Mouse (Mus musculus) splenic B cell, adult 2 months (primary cell): ENCODE measurements around the gene Enkd1.

Experiments
- DNase-seq: peaks from one replicate; pipeline ENCODE4 v3.0.0-alpha.2; 2011; ENCODE audit warnings: low read depth, low spot score
- H3K27me3 ChIP-seq: 2 replicates; pipeline ENCODE4 v1.6.1; 2012; ENCODE audit warnings: mild to moderate bottlenecking, low read length, moderate library complexity, mixed read lengths; ENCODE audit not compliant: control insufficient read depth, poor library complexity, insufficient read depth, severe bottlenecking
- H3K36me3 ChIP-seq: 2 replicates; pipeline ENCODE4 v1.6.1; 2012; ENCODE audit warnings: mild to moderate bottlenecking, low read length, moderate library complexity, mixed read lengths; ENCODE audit not compliant: control insufficient read depth, poor library complexity, insufficient read depth, severe bottlenecking

Enkd1 gene

GRCm38 (mm10) chr8:105694051-105694799, 13.8 kb downstream of the Enkd1 start:
- DNase-seq: no peak
- no peaks in the 10 kb centered on the region; the same call in 1 of the 2 replicates for H3K27me3 ChIP-seq
- peaks cover 34% of the 10 kb centered on the region for H3K36me3 ChIP-seq

DNA sequence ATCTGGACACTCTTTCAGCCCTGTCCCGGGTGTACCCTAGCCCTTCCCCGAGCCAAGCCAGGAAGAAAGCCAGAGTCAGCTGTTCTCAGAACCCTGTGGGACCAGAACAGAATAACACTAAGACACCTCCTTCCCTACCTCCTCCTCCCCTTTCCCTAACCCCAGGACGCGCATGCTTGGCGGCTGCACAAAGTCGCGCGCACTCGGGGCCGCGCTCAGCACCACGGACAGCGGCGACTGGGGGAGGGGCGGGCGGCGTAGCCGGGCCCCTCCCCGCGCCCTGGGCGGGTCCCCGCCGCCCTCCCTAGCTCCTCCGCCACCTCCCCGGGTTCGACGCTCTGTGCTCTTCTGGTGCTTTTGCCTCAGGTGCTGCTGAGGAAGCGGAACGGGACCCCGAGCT, 14.4 kb downstream of the Enkd1 start:
- DNase-seq: no peak
- Histone ChIP-seq H3K27me3 (no peaks in the 10 kb centered on the region; the same call in 1 of the 2 replicates), H3K36me3 (peaks cover 35% of the 10 kb centered on the region)

GRCm38 (mm10) chr8:105692449-105693182, 15.4 kb downstream of the Enkd1 start:
- no peak for DNase-seq
- H3K36me3 ChIP-seq: peaks cover 31% of the 10 kb centered on the region
- H3K27me3 ChIP-seq: no peaks in the 10 kb centered on the region; the same call in 1 of the 2 replicates

GRCm38 (mm10) chr8:105690978-105691377, 17.0 kb downstream of the Enkd1 start:
- no peak for DNase-seq
- H3K27me3 ChIP-seq: no peaks in the 10 kb centered on the region; the same call in 1 of the 2 replicates
- H3K36me3 ChIP-seq: peaks cover 25% of the 10 kb centered on the region

- no peak for DNase-seq
- Histone ChIP-seq H3K27me3 (no peaks in the 10 kb centered on the region; the same call in 1 of the 2 replicates), H3K36me3 (peaks cover 23% of the 10 kb centered on the region)
Measured at GRCm38 (mm10) chr8:105689983-105690360, 18.0 kb downstream of the Enkd1 start.

- peaks cover 22% of the 10 kb centered on the region for H3K36me3 ChIP-seq
- no peaks in the 10 kb centered on the region; the same call in 1 of the 2 replicates for H3K27me3 ChIP-seq
- DNase-seq: no peak
Measured at GRCm38 (mm10) chr8:105689256-105689982, 18.6 kb downstream of the Enkd1 start.

GRCm38 (mm10) chr8:105688242-105688752, 19.7 kb downstream of the Enkd1 start:
- DNase-seq: no peak
- Histone ChIP-seq H3K27me3 (no peaks in the 10 kb centered on the region; the same call in 1 of the 2 replicates), H3K36me3 (peaks cover 16% of the 10 kb centered on the region)

DNA sequence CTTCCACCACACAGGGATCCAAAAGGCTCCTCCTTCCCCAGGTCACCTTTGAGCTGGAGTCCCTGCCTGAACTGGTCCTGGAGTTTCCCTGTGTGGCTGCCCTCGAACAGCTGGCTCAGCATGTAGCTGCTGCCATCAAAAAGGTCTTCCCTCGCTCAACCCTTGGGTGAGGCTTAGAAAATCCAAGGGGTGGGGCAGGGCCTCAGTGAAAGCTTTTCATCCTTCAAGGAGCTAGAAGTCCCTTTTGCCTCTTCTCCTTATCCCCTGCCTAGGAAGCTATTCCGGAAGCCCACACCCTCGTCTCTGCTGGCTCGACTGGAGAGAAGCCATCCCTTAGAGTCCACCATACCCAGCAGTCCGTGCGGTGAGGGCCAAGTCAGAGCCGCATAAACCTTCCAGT, 20.5 kb downstream of the Enkd1 start:
- no peak for DNase-seq
- peaks cover 14% of the 10 kb centered on the region for H3K36me3 ChIP-seq
- no peaks in the 10 kb centered on the region; the same call in 1 of the 2 replicates for H3K27me3 ChIP-seq

DNA sequence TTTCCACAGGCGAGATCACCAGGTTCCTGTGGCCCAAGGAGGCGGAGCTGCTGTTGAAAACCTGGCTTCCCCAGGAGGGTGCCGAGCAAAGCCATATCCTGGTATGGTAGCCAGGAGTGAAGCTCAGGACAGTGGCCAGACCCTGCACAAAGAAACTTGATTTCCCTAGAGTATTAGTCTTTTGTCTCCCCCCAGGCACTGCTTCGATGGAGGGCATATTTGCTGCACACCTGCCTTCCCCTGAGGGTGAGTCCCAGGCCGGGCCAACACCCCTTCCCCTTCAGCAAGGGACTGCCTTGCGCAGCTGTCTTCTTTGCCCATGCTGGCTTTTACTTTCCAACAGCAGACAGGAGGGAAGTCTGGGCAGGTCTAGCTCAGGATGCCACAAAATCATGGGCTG, 21.5 kb downstream of the Enkd1 start:
- Histone ChIP-seq H3K27me3 (no peaks in the 10 kb centered on the region), H3K36me3 (peaks cover 17% of the 10 kb centered on the region)
- DNase-seq: no peak

- peak; percentile 85 for DNase-seq
- H3K36me3 ChIP-seq: peaks cover 15% of the 10 kb centered on the region
- no peaks in the 10 kb centered on the region for H3K27me3 ChIP-seq
Measured at GRCm38 (mm10) chr8:105685796-105686308, 22.2 kb downstream of the Enkd1 start, which contains the start of gene Carmil2. Gene Carmil2 (plus strand): TSS chr8:105686274.

GRCm38 (mm10) chr8:105685325-105685724, 22.7 kb downstream of the Enkd1 start:
- peaks cover 18% of the 10 kb centered on the region for H3K36me3 ChIP-seq
- H3K27me3 ChIP-seq: no peaks in the 10 kb centered on the region
- DNase-seq: no peak

- H3K36me3 ChIP-seq: peaks cover 22% of the 10 kb centered on the region
Measured at GRCm38 (mm10) chr8:105677891-105678290, 30.1 kb downstream of the Enkd1 start.

GRCm38 (mm10) chr8:105661167-105661566, 46.8 kb downstream of the Enkd1 start:
- peak; percentile 71 for DNase-seq
- Histone ChIP-seq H3K36me3 (peaks cover 12% of the 10 kb centered on the region), H3K27me3 (no peaks in the 10 kb centered on the region)

More at GRCm38 (mm10) chr8:105677891-105678290, 30.1 kb downstream of the Enkd1 start:
- no peaks in the 10 kb centered on the region for H3K27me3 ChIP-seq
- no peak for DNase-seq

- H3K36me3 ChIP-seq: peaks cover 7% of the 10 kb centered on the region
- DNase-seq: no peak
- H3K27me3 ChIP-seq: no peaks in the 10 kb centered on the region
Measured at GRCm38 (mm10) chr8:105657641-105658040, 50.4 kb downstream of the Enkd1 start.
